Mouse (Mus musculus) stomach, postnatal 0 days (tissue): ENCODE measurements at regions not wholly inside any gene's neighbourhood (a gene's known extent, or its start where the extent isn't known, plus 50 kb on each side); places are given as distances from the start of the nearest gene placed in this dataset.

Experiments used
- CTCF ChIP-seq: IDR thresholded peaks from 2 replicates; pipeline ENCODE4 v1.5.1; 2016; ENCODE audit warnings: antibody characterized with exemption, low read depth, mild to moderate bottlenecking, moderate library complexity
- EP300 ChIP-seq: optimal IDR thresholded peaks from 2 replicates; pipeline ENCODE3; 2016; ENCODE audit warnings: antibody characterized with exemption

DNA sequence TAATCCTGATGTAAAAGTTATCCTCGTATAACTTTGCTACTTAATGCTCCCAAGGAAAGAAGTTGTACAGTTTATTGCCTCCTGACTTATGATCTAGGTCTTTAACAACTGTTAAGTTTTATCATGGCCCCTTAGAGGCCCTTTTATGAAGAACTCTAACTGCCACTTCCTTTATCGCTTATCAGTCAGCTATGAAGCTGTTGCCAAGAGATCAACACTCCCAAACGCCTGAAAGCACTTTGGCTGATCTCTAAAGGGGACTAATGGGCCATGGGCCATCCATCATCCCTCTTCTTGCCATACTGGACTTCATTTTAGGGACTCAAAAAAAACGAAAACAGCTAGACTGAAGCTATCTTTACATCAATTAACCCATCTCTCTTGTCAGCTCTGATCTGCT, 377.4 kb downstream of the Arl4a start:
- TF ChIP-seq CTCF = no peak
- TF ChIP-seq EP300 = no peak
